ENCODE assay signal across 35 mouse cellular contexts in the genomic region with DNA sequence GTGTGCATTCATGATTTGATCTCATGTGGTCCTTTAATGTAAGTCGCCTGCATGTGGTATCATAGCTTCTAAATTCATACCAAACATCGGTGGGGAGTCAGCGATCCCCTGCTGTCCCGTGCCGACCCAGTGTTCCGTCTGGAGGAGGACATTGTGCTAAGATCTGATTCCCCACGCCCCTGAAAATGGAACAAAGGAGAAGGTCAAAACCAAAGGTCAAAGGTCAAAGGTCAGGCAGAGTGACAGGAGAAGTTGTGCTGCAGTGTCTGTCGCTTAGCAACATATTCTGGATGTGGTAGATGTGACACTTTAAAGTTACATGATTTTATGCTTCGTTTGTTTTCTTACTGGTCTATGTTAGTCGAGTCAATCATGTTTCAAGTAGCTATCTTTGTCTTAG. TPM values are rescaled to one million over a fixed set of nuclear protein-coding genes. Genes with fewer than 3 reads are reported as not detected.
DNase-seq lines count a peak whose midpoint lies in the region; ATAC-seq and TF ChIP-seq lines count a peak whose summit lies in the region.
"Had no signal": no experiment of that assay in that cellular context is flagged by ENCODE, and none has a peak within 500 bp of the region (broad histone marks: within the 10 kb centered on the region; RNA-seq: fewer than 3 reads in every experiment).

No protein-coding gene starts in this region.

- no peak overlapping the region for H3K4me2 ChIP-seq in midbrain, postnatal 0 days (ENCODE audit: low read depth, low read length, poor library complexity, severe bottlenecking)
- H3K4me2 ChIP-seq: embryonic facial prominence, embryonic 12.5 days; hindbrain, embryonic 12.5 days; limb, embryonic 12.5 days; liver, embryonic 11.5 days; midbrain, embryonic 12.5 days had no signal

- WGBS in midbrain, embryonic 10.5 days = 21% methylated on average over 10 of the region's 10 CpGs
- WGBS in midbrain, postnatal 0 days = 15% methylated on average over 10 of the region's 10 CpGs
- WGBS in heart, adult 2 months = 84% methylated on average over 10 of the region's 10 CpGs

- intact Hi-C loops in heart, adult 2 months (cut with DNase I) = no loop called here

- no peak for TF ChIP-seq POLR2A in heart, adult 2 months (IDR thresholded peaks at IDR 0.05; ENCODE audit: insufficient read depth, low read depth, low read length)

- H3K27ac ChIP-seq in midbrain, embryonic 10.5 days (replicated peaks) = no peak overlapping the region; the same call in 1 of the 2 replicates
- no peak overlapping the region for H3K27ac ChIP-seq in midbrain, postnatal 0 days (ENCODE audit: low read depth, low read length)
- no peak overlapping the region for H3K27ac ChIP-seq in heart, adult 2 months
- H3K27ac ChIP-seq: embryonic facial prominence, embryonic 12.5 days; gastrocnemius, adult 2 months; heart, embryonic 10.5 days; hindbrain, embryonic 12.5 days; limb, embryonic 12.5 days; macrophage; midbrain, embryonic 12.5 days had no signal

- H3K79me2 ChIP-seq in heart, adult 2 months (replicated peaks; ENCODE audit: control insufficient read depth, insufficient read depth, low read length) = no peaks in the 10 kb centered on the region

- no peak for ATAC-seq in midbrain, postnatal 0 days (ENCODE audit: low FRiP score)
- ATAC-seq: inflammation-experienced regulatory T-cells, adult 6 months; liver, postnatal 0 days; lung, postnatal 0 days had no signal

- H3K9me3 ChIP-seq in midbrain, embryonic 10.5 days (replicated peaks) = peaks cover 19% of the 10 kb centered on the region
- H3K9me3 ChIP-seq in midbrain, postnatal 0 days (ENCODE audit: low read length) = no peaks in the 10 kb centered on the region
- H3K9me3 ChIP-seq: embryonic facial prominence, embryonic 12.5 days; heart, embryonic 10.5 days; hindbrain, embryonic 12.5 days; midbrain, embryonic 12.5 days had no signal

- TF ChIP-seq EP300 in heart, adult 2 months (IDR thresholded peaks at IDR 0.05; ENCODE audit: insufficient read depth, low read depth, low read length) = no peak

- no peak for TF ChIP-seq CTCF in midbrain, postnatal 0 days (IDR thresholded peaks at IDR 0.05)
- TF ChIP-seq CTCF in heart, adult 2 months (IDR thresholded peaks at IDR 0.05) = no peak

- DNase-seq in midbrain, embryonic 10.5 days (ENCODE audit: low spot score) = peak; percentile 81
- no peak for DNase-seq in midbrain, postnatal 0 days (ENCODE audit: low spot score)
- DNase-seq in R1 (ENCODE audit: low read depth, low spot score) = peak; percentile 89
- peak; percentile 65 for DNase-seq in embryo, embryonic 11 days
- peak; percentile 32 for DNase-seq in retina, postnatal 1 day
- no peak for DNase-seq in heart, adult 2 months
- DNase-seq in right cerebral cortex, postnatal 25 days = no peak
- DNase-seq: adrenal gland, postnatal 10 days; cerebellum, adult 2 months; cerebellum, postnatal 36 days; gastrocnemius, adult 2 months; kidney, adult 2 months; kidney, postnatal 10 days; layer of hippocampus, postnatal 36 days; liver, postnatal 0 days; right cerebral cortex, postnatal 14 days had no signal

- peaks cover 16% of the 10 kb centered on the region for H3K4me1 ChIP-seq in midbrain, embryonic 10.5 days
- H3K4me1 ChIP-seq in midbrain, postnatal 0 days (ENCODE audit: insufficient read depth, low read length) = no peaks in the 10 kb centered on the region
- no peaks in the 10 kb centered on the region for H3K4me1 ChIP-seq in heart, adult 2 months (ENCODE audit: control insufficient read depth, insufficient read depth, low read length)
- H3K4me1 ChIP-seq: embryonic facial prominence, embryonic 12.5 days; heart, embryonic 10.5 days; limb, embryonic 12.5 days; midbrain, embryonic 12.5 days had no signal

- no peak overlapping the region for H3K4me3 ChIP-seq in midbrain, embryonic 10.5 days
- no peak overlapping the region for H3K4me3 ChIP-seq in midbrain, postnatal 0 days (ENCODE audit: low read depth, low read length)
- no peak overlapping the region for H3K4me3 ChIP-seq in heart, adult 2 months
- H3K4me3 ChIP-seq: embryonic facial prominence, embryonic 12.5 days; gastrocnemius, adult 2 months; heart, embryonic 10.5 days; hindbrain, embryonic 12.5 days; limb, embryonic 12.5 days; midbrain, embryonic 12.5 days; myocyte had no signal

- H3K9ac ChIP-seq in midbrain, postnatal 0 days (replicated peaks; ENCODE audit: low read length, poor library complexity, severe bottlenecking) = no peak overlapping the region
- H3K9ac ChIP-seq in heart, adult 2 months (ENCODE audit: low read depth, low read length) = no peak overlapping the region
- H3K9ac ChIP-seq: embryonic facial prominence, embryonic 12.5 days; hindbrain, embryonic 12.5 days; limb, embryonic 12.5 days; liver, postnatal 0 days; midbrain, embryonic 12.5 days had no signal

- peaks cover 82% of the 10 kb centered on the region for H3K27me3 ChIP-seq in midbrain, embryonic 10.5 days (ENCODE audit: low read depth, poor library complexity, severe bottlenecking)
- H3K27me3 ChIP-seq in midbrain, postnatal 0 days (ENCODE audit: insufficient read depth, low read length) = no peaks in the 10 kb centered on the region
- H3K27me3 ChIP-seq in heart, adult 2 months (ENCODE audit: control insufficient read depth, insufficient read depth, low read length) = no peaks in the 10 kb centered on the region
- H3K27me3 ChIP-seq: embryonic facial prominence, embryonic 12.5 days; limb, embryonic 12.5 days had no signal

- H3K36me3 ChIP-seq in midbrain, embryonic 10.5 days = no peaks in the 10 kb centered on the region
- no peaks in the 10 kb centered on the region for H3K36me3 ChIP-seq in midbrain, postnatal 0 days (ENCODE audit: insufficient read depth, low read length)
- no peaks in the 10 kb centered on the region for H3K36me3 ChIP-seq in heart, adult 2 months (ENCODE audit: control insufficient read depth, insufficient read depth, low read length)
- H3K36me3 ChIP-seq: embryonic facial prominence, embryonic 12.5 days; heart, embryonic 10.5 days; hindbrain, embryonic 12.5 days; limb, embryonic 12.5 days; midbrain, embryonic 12.5 days had no signal

RNA-seq across cellular contexts. Expression of a gene that starts 2.4 kb away (rescaled TPM):
- not detected in 2 replicates for polyA plus RNA-seq in midbrain, embryonic 10.5 days (2016; fragmentation: Nextera tagmentation; extraction: Ambion mirVana)
- not detected in 2 replicates for total RNA-seq in midbrain, postnatal 0 days (2014; rRNA removed)
- not detected in 2 replicates for polyA plus RNA-seq in midbrain, postnatal 0 days (2015; fragmentation: Nextera tagmentation; extraction: Ambion mirVana)
- total RNA-seq in heart, adult 2 months (2021) = not detected
- polyA plus RNA-seq in heart, adult 2 months (2012; rRNA removed) = not detected in 2 replicates
- total RNA-seq: adrenal gland, postnatal 10 days; gastrocnemius, adult 2 months; gastrocnemius, postnatal 4 days; layer of hippocampus, adult 18-20 months; layer of hippocampus, postnatal 36 days; left cerebral cortex, postnatal 10 days; MEL had no signal
- polyA plus RNA-seq: cerebellum, adult 2 months; embryonic facial prominence, embryonic 12.5 days; forebrain, embryonic 11.5 days; heart, embryonic 10.5 days; heart, embryonic 16.5 days; hindbrain, embryonic 12.5 days; inflammation-experienced regulatory T-cells, adult 6 months; kidney, adult 2 months; limb, embryonic 12.5 days; liver, embryonic 11.5 days; liver, postnatal 0 days; lung, postnatal 0 days; macrophage; midbrain, embryonic 12.5 days; myocyte; spleen, adult 2 months; urinary bladder, adult 2 months had no signal

RNA-seq across cellular contexts. Expression of a gene that starts 15.9 kb away (rescaled TPM):
- polyA plus RNA-seq in midbrain, embryonic 10.5 days (2016; fragmentation: Nextera tagmentation; extraction: Ambion mirVana) = 181 and 187 TPM in 2 replicates
- 13.0 and 17.1 TPM in 2 replicates for total RNA-seq in midbrain, postnatal 0 days (2014; rRNA removed)
- polyA plus RNA-seq in midbrain, postnatal 0 days (2015; fragmentation: Nextera tagmentation; extraction: Ambion mirVana) = 13.0 and 15.3 TPM in 2 replicates
- 10 to 100 TPM; 11.4 to 16.2 TPM for total RNA-seq in heart, adult 2 months (2021)
- 6.5 and 8.8 TPM in 2 replicates for polyA plus RNA-seq in heart, adult 2 months (2012; rRNA removed)

RNA-seq across cellular contexts. Expression of a gene that starts 18.7 kb away (rescaled TPM):
- 0.02 TPM in 1 of 2 replicates, not detected in the other for polyA plus RNA-seq in midbrain, embryonic 10.5 days (2016; fragmentation: Nextera tagmentation; extraction: Ambion mirVana)
- not detected in 2 replicates for total RNA-seq in midbrain, postnatal 0 days (2014; rRNA removed)
- polyA plus RNA-seq in midbrain, postnatal 0 days (2015; fragmentation: Nextera tagmentation; extraction: Ambion mirVana) = not detected in 2 replicates
- total RNA-seq in heart, adult 2 months (2021) = not detected
- 0.09 and 0.14 TPM in 2 replicates for polyA plus RNA-seq in heart, adult 2 months (2012; rRNA removed)
- total RNA-seq: adrenal gland, postnatal 10 days; gastrocnemius, adult 2 months; MEL; neutrophil, adult 5-6 weeks had no signal
- polyA plus RNA-seq: embryonic facial prominence, embryonic 12.5 days; forebrain, embryonic 11.5 days; heart, embryonic 16.5 days; inflammation-experienced regulatory T-cells, adult 6 months; kidney, adult 2 months; limb, embryonic 12.5 days; macrophage; myocyte; spleen, adult 2 months; urinary bladder, adult 2 months had no signal

RNA-seq across cellular contexts. Expression of a gene that starts 20.6 kb away (rescaled TPM):
- 0.02 TPM in 1 of 2 replicates, not detected in the other for polyA plus RNA-seq in midbrain, embryonic 10.5 days (2016; fragmentation: Nextera tagmentation; extraction: Ambion mirVana)
- total RNA-seq in midbrain, postnatal 0 days (2014; rRNA removed) = 0.27 TPM in 1 of 2 replicates, not detected in the other
- 0.05 TPM in 1 of 2 replicates, not detected in the other for polyA plus RNA-seq in midbrain, postnatal 0 days (2015; fragmentation: Nextera tagmentation; extraction: Ambion mirVana)
- total RNA-seq in heart, adult 2 months (2021) = not detected
- 0.03 and 0.04 TPM in 2 replicates for polyA plus RNA-seq in heart, adult 2 months (2012; rRNA removed)
- total RNA-seq: adrenal gland, postnatal 10 days; gastrocnemius, adult 2 months; layer of hippocampus, adult 18-20 months; left cerebral cortex, postnatal 10 days; MEL; neutrophil, adult 5-6 weeks had no signal
- polyA plus RNA-seq: cerebellum, adult 2 months; embryonic facial prominence, embryonic 12.5 days; forebrain, embryonic 11.5 days; heart, embryonic 10.5 days; heart, embryonic 16.5 days; hindbrain, embryonic 12.5 days; inflammation-experienced regulatory T-cells, adult 6 months; limb, embryonic 12.5 days; liver, embryonic 11.5 days; liver, postnatal 0 days; lung, postnatal 0 days; macrophage; midbrain, embryonic 12.5 days; myocyte; spleen, adult 2 months; urinary bladder, adult 2 months had no signal

RNA-seq across cellular contexts. Expression of a gene that starts 40.1 kb away (rescaled TPM):
- not detected in 2 replicates for polyA plus RNA-seq in midbrain, embryonic 10.5 days (2016; fragmentation: Nextera tagmentation; extraction: Ambion mirVana)
- total RNA-seq in midbrain, postnatal 0 days (2014; rRNA removed) = 0.14 TPM in 1 of 2 replicates, not detected in the other
- polyA plus RNA-seq in midbrain, postnatal 0 days (2015; fragmentation: Nextera tagmentation; extraction: Ambion mirVana) = not detected in 2 replicates
- not detected for total RNA-seq in heart, adult 2 months (2021)
- 0.04 and 0.06 TPM in 2 replicates for polyA plus RNA-seq in heart, adult 2 months (2012; rRNA removed)
- total RNA-seq: adrenal gland, postnatal 10 days; gastrocnemius, adult 2 months; gastrocnemius, postnatal 4 days; layer of hippocampus, adult 18-20 months; layer of hippocampus, postnatal 36 days; left cerebral cortex, postnatal 10 days; MEL; neutrophil, adult 5-6 weeks had no signal
- polyA plus RNA-seq: embryonic facial prominence, embryonic 12.5 days; forebrain, embryonic 11.5 days; heart, embryonic 10.5 days; heart, embryonic 16.5 days; hindbrain, embryonic 12.5 days; inflammation-experienced regulatory T-cells, adult 6 months; kidney, adult 2 months; limb, embryonic 12.5 days; liver, embryonic 11.5 days; liver, postnatal 0 days; lung, postnatal 0 days; macrophage; midbrain, embryonic 12.5 days; myocyte; spleen, adult 2 months; urinary bladder, adult 2 months had no signal

Comparison
In these comparisons a context has a peak if more than half of its experiments do, and no peak if none do; other contexts are left out.
1. DNase-seq: peak in midbrain, embryonic 10.5 days (single experiment), R1 (single experiment), embryo, embryonic 11 days (single experiment) and retina, postnatal 1 day (single experiment); none in midbrain, postnatal 0 days (single experiment), heart, adult 2 months (0 of 2) and right cerebral cortex, postnatal 25 days (single experiment).
2. RNA of a gene that starts 15.9 kb away (polyA plus RNA-seq): 181 to 187 TPM in midbrain, embryonic 10.5 days; 13.0 to 15.3 TPM in midbrain, postnatal 0 days and 6.5 to 8.8 TPM in heart, adult 2 months; every median in the first group is over 10 times any median in the second.